Mouse (Mus musculus) gastrocnemius, postnatal 36 days (tissue): ENCODE measurements at regions not wholly inside any gene's neighbourhood (a gene's known extent, or its start where the extent isn't known, plus 50 kb on each side); places are given as distances from the start of the nearest gene placed in this dataset.

Experiments used
- DNase-seq, 2 experiments: peaks; one replicate each; pipeline ENCODE4 v3.0.0; 2022
- intact Hi-C: fragments of 180-260 bp; cut with DNase I; formaldehyde crosslinking; loops from one replicate; pipeline ENCODE4 v1.15.1; 2025

- DNase-seq = no peak
- intact Hi-C loops = no loop called here
These were observed 79.6 kb upstream of the Frmd6 start for GRCm38 (mm10) chr12:70745681-70746080.

DNA sequence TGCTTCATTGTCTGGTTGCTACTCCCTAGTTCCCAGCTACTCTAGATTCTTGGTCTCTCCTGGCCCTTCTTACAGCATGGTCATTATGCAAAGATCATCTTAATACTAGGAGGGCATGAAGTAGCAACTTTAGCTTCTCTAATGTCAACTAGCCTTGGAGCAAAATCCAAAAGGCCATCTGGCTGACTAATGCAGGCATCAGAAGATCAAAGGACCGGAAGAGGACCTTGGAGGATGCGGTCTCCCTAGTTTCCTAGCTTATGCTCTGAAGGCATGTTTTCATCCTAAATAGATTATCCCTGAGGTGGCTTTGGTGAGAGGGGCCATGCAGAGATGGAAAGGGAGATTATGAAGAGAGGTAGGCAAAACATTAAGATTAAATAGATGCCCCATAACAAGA, 75.7 kb upstream of the Frmd6 start:
- intact Hi-C loops = no loop called here
- DNase-seq = no peak

DNA sequence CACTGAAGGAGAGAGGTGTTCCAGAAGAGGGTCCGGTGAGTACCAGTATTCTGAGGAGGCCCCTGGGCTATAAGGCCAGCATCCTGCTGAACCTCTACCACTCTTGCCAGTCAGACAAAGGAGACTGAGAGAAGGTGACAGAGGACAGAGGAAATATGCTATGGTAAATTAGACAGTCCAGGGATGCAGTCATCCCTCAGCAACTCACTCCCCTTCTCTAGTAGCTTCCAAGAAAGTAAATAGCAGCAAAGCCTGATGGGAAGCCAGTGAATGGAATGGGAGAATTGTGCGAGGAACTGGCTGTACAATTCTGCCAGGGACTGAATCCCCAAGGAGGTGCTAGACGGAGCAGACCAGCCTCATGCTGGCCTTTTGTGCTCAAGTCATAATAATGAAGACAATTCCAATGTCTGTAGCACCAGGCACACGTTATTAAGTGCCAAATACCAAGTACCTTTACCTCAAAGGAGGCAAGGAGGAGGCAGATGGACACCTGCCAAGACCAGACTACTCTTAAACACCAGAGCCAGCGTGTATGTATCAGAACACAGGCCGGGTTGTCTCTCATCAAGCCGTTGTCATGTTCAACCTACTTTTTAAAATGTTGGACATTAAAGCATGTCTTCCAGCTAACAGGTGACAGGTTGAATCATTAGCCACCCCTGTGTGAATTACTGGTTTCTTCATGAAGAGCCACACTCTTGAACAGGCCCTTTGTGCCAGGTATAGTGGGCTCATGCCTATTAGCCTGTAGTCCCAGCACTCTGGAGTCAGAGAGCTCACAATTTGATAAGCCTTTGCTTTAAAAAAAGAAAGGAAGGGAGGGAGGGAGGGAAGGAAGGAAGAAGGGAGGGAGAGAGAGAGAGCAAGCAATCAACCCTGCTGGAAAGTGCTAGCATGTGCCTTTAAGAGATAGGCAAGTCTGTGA, 74.4 kb upstream of the Frmd6 start:
- no peak for DNase-seq
- intact Hi-C loops = no loop called here

DNA sequence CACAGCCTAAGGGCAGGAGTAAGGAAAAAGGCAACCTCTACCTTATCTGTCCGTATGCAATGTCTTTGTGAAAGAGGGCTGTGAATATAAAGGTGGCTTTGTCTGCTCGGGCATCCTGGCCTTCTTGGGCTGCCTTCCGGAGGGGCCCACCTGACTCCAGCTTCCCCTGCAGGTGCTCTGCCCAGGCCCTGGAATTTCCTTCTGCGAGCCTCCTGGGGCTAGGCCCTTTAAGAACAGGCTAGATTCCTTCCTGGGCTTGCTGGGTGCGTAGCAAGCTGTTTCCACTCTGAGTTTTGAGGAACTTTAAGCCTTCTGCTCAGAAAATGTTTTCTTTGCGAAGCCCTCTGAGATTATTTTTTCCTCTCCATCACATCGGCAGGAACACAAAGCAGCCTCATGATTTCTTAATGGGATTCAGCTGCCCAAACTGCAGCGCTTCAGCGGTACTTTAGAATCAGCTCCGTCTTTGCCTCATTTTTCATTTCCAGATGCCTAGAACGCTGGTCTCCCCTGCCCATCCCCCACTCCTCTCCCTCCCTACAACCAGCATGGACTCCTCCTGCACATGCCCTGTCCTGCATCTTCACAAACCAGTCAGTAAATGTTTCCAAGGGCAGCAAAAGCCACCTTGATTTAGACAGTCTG, 72.9 kb upstream of the Frmd6 start:
- intact Hi-C loops = no loop called here

GRCm38 (mm10) chr12:70752911-70753290, 72.4 kb upstream of the Frmd6 start:
- DNase-seq = no peak
- intact Hi-C loops = no loop called here

More for the DNA sequence above, 72.9 kb upstream of the Frmd6 start:
- no peak for DNase-seq

DNA sequence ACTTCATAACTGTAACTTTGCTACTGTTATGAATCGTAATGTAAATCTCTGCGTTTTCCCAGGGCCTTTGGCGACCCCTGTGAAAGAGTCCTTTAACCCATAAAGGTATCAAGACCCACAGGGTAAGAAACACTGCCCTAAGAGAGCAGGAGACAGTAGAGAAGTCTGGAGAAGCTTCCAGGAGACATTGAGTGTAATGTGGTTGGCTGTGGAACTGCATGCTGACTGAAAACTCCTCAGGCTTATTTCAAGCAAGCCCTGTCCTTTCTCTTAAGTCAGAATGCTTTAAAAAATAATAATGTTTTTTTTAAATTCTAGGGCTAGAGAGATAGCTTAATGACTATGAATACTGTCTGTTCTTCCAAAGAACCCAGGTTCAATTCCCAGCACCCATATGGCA, 71.9 kb upstream of the Frmd6 start:
- DNase-seq = no peak
- intact Hi-C loops = no loop called here

DNA sequence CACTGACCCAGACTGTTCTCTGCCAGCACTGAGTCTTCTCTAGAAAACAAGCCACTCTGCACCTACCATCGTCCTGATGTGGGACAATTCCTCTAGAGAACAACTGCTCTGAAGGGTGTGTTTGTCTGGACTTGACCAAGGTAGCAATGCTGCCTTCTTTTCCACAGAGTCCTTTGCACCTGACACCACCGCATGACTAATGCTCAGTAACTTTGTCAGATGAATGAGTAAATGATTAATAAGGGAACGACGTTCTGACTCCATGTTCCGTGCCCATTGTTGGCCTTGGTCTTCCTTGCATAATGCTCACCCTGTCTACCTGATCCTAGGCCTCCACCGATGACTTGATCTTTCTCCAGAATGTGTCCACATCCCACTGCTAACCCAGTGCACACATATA, 67.2 kb upstream of the Frmd6 start:
- intact Hi-C loops = no loop called here
- DNase-seq = no peak

DNA sequence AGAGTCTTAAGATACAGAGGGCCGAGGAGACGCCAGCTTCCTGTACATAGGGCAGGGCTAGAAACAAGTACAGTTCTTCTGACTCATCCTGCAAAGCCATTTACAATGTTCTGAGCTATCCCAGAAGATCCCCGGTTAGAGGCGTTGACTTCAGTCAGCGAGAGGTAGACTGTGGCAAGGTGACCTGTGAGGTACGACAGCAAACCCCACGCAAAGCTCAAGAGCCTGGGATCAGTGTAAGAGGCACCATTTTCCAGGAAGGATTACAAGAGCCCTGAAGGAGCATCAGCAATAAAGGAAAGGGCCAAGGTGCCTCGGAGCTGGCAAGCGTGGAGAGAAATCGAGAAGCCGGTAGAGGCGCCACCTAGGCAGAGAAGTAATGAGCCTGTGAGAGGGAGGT, 61.8 kb upstream of the Frmd6 start:
- intact Hi-C loops = no loop called here
- no peak for DNase-seq

- no peak for DNase-seq
- intact Hi-C loops = no loop called here
These were observed 59.0 kb upstream of the Frmd6 start for GRCm38 (mm10) chr12:70766319-70766718.

GRCm38 (mm10) chr12:70767959-70768358, 57.4 kb upstream of the Frmd6 start:
- DNase-seq = no peak
- intact Hi-C loops = no loop called here

DNA sequence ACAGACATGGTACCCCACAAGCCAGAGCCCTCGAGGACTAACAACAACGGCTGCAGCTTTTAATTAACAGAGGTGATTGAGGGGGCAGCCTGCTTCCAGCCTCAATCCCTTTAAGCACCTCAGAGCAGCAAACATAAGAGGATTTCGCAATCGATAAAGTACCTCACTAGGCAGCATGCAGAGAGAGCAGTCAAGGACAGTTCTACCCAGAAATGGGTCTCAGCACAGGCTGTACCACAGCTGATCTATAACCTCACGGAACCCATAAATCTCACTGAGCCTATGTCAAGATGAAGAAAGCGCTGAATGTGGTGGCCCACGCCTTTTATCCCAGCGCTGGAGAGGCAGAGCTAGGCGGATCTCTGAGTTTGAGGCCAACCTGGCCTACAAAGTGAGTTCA, 56.6 kb upstream of the Frmd6 start:
- no peak for DNase-seq
- intact Hi-C loops = no loop called here

GRCm38 (mm10) chr12:70769538-70770176, 55.7 kb upstream of the Frmd6 start:
- intact Hi-C loops = no loop called here

GRCm38 (mm10) chr12:70774006-70774405, 51.3 kb upstream of the Frmd6 start:
- no peak for DNase-seq
- intact Hi-C loops = no loop called here

More at GRCm38 (mm10) chr12:70769538-70770176, 55.7 kb upstream of the Frmd6 start:
- no peak for DNase-seq

DNA sequence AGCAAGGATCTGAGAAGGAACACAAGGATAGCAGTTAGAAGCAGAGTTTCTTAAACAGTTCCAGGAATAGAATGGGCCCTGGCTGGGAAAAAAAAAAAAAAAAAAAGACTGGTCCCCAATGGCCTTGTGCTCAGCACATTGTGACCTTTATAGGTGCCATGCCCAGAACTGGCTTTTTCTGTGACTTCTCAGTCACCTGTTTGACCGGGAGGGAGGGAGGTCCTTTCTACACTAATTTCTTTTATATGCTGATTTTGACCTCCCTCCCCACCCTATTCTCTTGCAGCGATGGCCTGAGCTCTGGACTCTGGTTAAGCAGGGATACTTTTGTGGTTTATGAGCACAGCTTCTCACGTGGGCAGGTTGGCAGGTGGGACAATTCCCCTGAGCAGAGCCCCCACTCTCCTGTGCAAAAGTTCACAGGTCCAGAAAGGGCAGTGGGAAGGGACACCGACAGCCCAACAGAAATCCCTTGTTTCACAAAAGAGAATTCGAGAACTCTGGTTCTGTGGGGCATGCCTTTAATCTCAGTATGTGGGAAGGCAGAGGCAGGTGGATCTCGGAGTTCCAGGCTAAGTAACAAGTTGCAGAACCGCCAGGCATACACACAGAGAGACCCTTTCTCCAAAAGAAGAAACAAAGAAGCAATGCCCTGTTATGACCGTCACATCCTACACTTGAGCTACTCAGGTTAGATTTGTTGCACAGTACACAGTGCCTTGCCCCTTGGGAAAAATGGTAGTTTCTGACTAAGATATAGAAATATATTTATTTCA, 50.3 kb upstream of the Frmd6 start:
- intact Hi-C loops = no loop called here

More for the DNA sequence above, 50.3 kb upstream of the Frmd6 start:
- DNase-seq = no peak
